In the genomic region with DNA sequence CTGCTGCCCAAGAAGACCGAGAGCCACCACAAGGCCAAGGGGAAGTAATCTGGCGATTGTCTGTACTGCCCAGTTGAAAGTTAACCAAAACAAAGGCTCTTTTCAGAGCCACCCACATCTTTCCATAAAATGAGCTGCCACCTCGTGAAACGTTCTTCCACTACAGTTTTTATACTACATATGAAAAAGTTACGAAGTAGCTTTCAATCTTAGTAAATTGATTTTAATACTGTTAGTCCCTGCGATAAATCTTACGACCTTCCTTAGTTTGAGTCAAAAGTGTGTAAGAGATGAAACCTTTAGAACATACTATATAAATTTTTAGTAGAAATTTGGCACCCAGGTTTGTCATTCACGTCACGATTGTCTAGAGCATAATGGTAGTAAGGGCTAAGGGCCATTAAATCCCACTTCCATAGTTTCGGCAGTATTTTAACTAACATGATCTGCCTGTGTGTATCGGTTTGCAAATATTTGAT, we compare ENCODE assay signal across 7 mouse cellular contexts. TPM values are rescaled to one million over a fixed set of nuclear protein-coding genes. Genes with fewer than 3 reads are reported as not detected.
DNase-seq lines count a peak whose midpoint lies in the region; ATAC-seq lines count a peak whose summit lies in the region.

No protein-coding gene starts in this region.

- ATAC-seq in embryonic facial prominence, embryonic 11.5 days (replicated peaks; ENCODE audit: insufficient number of reproducible peaks, low FRiP score, low TSS enrichment, low read depth) = no peak
- ATAC-seq in neural tube, embryonic 15.5 days (ENCODE audit: low FRiP score) = no peak

- H3K9me3 ChIP-seq in embryonic facial prominence, embryonic 11.5 days (replicated peaks; ENCODE audit: control insufficient read depth, low read length) = no peaks in the 10 kb centered on the region
- no peaks in the 10 kb centered on the region for H3K9me3 ChIP-seq in limb, embryonic 10.5 days (replicated peaks)
- H3K9me3 ChIP-seq in neural tube, embryonic 15.5 days (replicated peaks) = no peaks in the 10 kb centered on the region

- H3K4me3 ChIP-seq in embryonic facial prominence, embryonic 11.5 days (ENCODE audit: low read depth, low read length) = peak overlapping the region; percentile 37
- peak overlapping the region; percentile 51 for H3K4me3 ChIP-seq in limb, embryonic 10.5 days
- H3K4me3 ChIP-seq in neural tube, embryonic 15.5 days (replicated peaks) = peak overlapping the region; percentile 46

- no peaks in the 10 kb centered on the region for H3K36me3 ChIP-seq in embryonic facial prominence, embryonic 11.5 days (replicated peaks; ENCODE audit: control insufficient read depth, insufficient read depth, low read depth, low read length)
- no peaks in the 10 kb centered on the region for H3K36me3 ChIP-seq in limb, embryonic 10.5 days
- no peaks in the 10 kb centered on the region for H3K36me3 ChIP-seq in neural tube, embryonic 15.5 days

- peak overlapping the region; percentile 97 for H3K27ac ChIP-seq in embryonic facial prominence, embryonic 11.5 days (replicated peaks; ENCODE audit: low read depth, low read length)
- H3K27ac ChIP-seq in limb, embryonic 10.5 days = peak overlapping the region; percentile 98
- H3K27ac ChIP-seq in neural tube, embryonic 15.5 days (replicated peaks) = peak overlapping the region; percentile 93

- DNase-seq in thymus, postnatal 4 days = peak; percentile 19
- no peak for DNase-seq in thymus, postnatal 25 days
- peak; percentile 73 for DNase-seq in embryonic facial prominence, embryonic 11.5 days (ENCODE audit: low spot score)
- peak; percentile 45 for DNase-seq in limb, embryonic 10.5 days (ENCODE audit: low spot score)
- DNase-seq in left cerebral cortex, postnatal 36 days (ENCODE audit: low spot score in 2 of 2) = no peak
- DNase-seq in layer of hippocampus, postnatal 14 days (ENCODE audit: low spot score in 2 of 2) = no peak

- under 1% methylated on average over 11 of the region's 11 CpGs for WGBS in embryonic facial prominence, embryonic 11.5 days
- 2% methylated on average over 11 of the region's 11 CpGs for WGBS in limb, embryonic 10.5 days
- 1% methylated on average over 11 of the region's 11 CpGs for WGBS in neural tube, embryonic 15.5 days

- H3K4me2 ChIP-seq in embryonic facial prominence, embryonic 11.5 days (ENCODE audit: low read depth, low read length) = peak overlapping the region; percentile 56
- H3K4me2 ChIP-seq in neural tube, embryonic 15.5 days = peak overlapping the region; percentile 81

- H3K27me3 ChIP-seq in embryonic facial prominence, embryonic 11.5 days (ENCODE audit: control insufficient read depth, insufficient read depth, low read length) = no peaks in the 10 kb centered on the region
- no peaks in the 10 kb centered on the region for H3K27me3 ChIP-seq in limb, embryonic 10.5 days (ENCODE audit: low read depth, poor library complexity, severe bottlenecking)
- H3K27me3 ChIP-seq in neural tube, embryonic 15.5 days (replicated peaks) = no peaks in the 10 kb centered on the region

- intact Hi-C loops in left cerebral cortex, postnatal 36 days (cut with DNase I) = no loop called here

- peak overlapping the region; percentile 69 for H3K9ac ChIP-seq in embryonic facial prominence, embryonic 11.5 days (replicated peaks; ENCODE audit: low read length)
- peak overlapping the region; percentile 8; the same call in 1 of the 2 replicates for H3K9ac ChIP-seq in neural tube, embryonic 15.5 days (replicated peaks)

- H3K4me1 ChIP-seq in embryonic facial prominence, embryonic 11.5 days (ENCODE audit: control insufficient read depth, insufficient read depth, low read length) = no peaks in the 10 kb centered on the region
- H3K4me1 ChIP-seq in limb, embryonic 10.5 days = peaks cover 17% of the 10 kb centered on the region
- peaks cover 19% of the 10 kb centered on the region for H3K4me1 ChIP-seq in neural tube, embryonic 15.5 days

RNA-seq across cellular contexts. Expression of gene Hist1h3b, which starts 0.6 kb away (rescaled TPM):
- 8.3 and 10.5 TPM in 2 replicates for polyA plus RNA-seq in embryonic facial prominence, embryonic 11.5 days (2014; fragmentation: Nextera tagmentation; extraction: Ambion mirVana)
- polyA plus RNA-seq in limb, embryonic 10.5 days (2016; fragmentation: Nextera tagmentation; extraction: Ambion mirVana) = 6.3 and 9.7 TPM in 2 replicates
- polyA plus RNA-seq in neural tube, embryonic 15.5 days (2015; fragmentation: Nextera tagmentation; extraction: Ambion mirVana) = 1.2 and 2.0 TPM in 2 replicates
- 10 to 100 TPM in 1 of 2 experiments, 1 to 10 TPM in 1; 9.7 to 14.5 TPM for total RNA-seq in left cerebral cortex, postnatal 36 days (2021)
- total RNA-seq in layer of hippocampus, postnatal 14 days (2021) = 10 to 100 TPM; 26.7 to 45.4 TPM

RNA-seq across cellular contexts. Expression of gene Hist1h2ab, which starts 0.6 kb away (rescaled TPM):
- 48.1 and 54.7 TPM in 2 replicates for polyA plus RNA-seq in embryonic facial prominence, embryonic 11.5 days (2014; fragmentation: Nextera tagmentation; extraction: Ambion mirVana)
- 55.9 and 60.6 TPM in 2 replicates for polyA plus RNA-seq in limb, embryonic 10.5 days (2016; fragmentation: Nextera tagmentation; extraction: Ambion mirVana)
- 3.0 and 12.1 TPM in 2 replicates for polyA plus RNA-seq in neural tube, embryonic 15.5 days (2015; fragmentation: Nextera tagmentation; extraction: Ambion mirVana)
- 10 to 100 TPM; 28.3 to 44.5 TPM for total RNA-seq in left cerebral cortex, postnatal 36 days (2021)
- total RNA-seq in layer of hippocampus, postnatal 14 days (2021) = 10 to 100 TPM; 27.5 to 46.6 TPM

RNA-seq across cellular contexts. Expression of gene Hist1h2bb, which starts 5.0 kb away (rescaled TPM):
- 2.6 and 2.9 TPM in 2 replicates for polyA plus RNA-seq in embryonic facial prominence, embryonic 11.5 days (2014; fragmentation: Nextera tagmentation; extraction: Ambion mirVana)
- 3.5 and 3.7 TPM in 2 replicates for polyA plus RNA-seq in limb, embryonic 10.5 days (2016; fragmentation: Nextera tagmentation; extraction: Ambion mirVana)
- polyA plus RNA-seq in neural tube, embryonic 15.5 days (2015; fragmentation: Nextera tagmentation; extraction: Ambion mirVana) = 0.83 TPM in 1 of 2 replicates, not detected in the other
- 10 to 100 TPM; 17.9 to 19.8 TPM for total RNA-seq in left cerebral cortex, postnatal 36 days (2021)
- total RNA-seq in layer of hippocampus, postnatal 14 days (2021) = 10 to 100 TPM; 19.6 to 29.4 TPM

RNA-seq across cellular contexts. Expression of gene Hist1h4b, which starts 5.3 kb away (rescaled TPM):
- 7.4 and 10.1 TPM in 2 replicates for polyA plus RNA-seq in embryonic facial prominence, embryonic 11.5 days (2014; fragmentation: Nextera tagmentation; extraction: Ambion mirVana)
- 4.4 and 5.9 TPM in 2 replicates for polyA plus RNA-seq in limb, embryonic 10.5 days (2016; fragmentation: Nextera tagmentation; extraction: Ambion mirVana)
- 1.0 and 2.6 TPM in 2 replicates for polyA plus RNA-seq in neural tube, embryonic 15.5 days (2015; fragmentation: Nextera tagmentation; extraction: Ambion mirVana)
- 10 to 100 TPM; 87.5 to 90.3 TPM for total RNA-seq in left cerebral cortex, postnatal 36 days (2021)
- total RNA-seq in layer of hippocampus, postnatal 14 days (2021) = 10 to 100 TPM; 57.3 to 79.4 TPM

RNA-seq across cellular contexts. Expression of gene Hist1h3c, which starts 6.1 kb away (rescaled TPM):
- polyA plus RNA-seq in embryonic facial prominence, embryonic 11.5 days (2014; fragmentation: Nextera tagmentation; extraction: Ambion mirVana) = 15.5 and 18.1 TPM in 2 replicates
- polyA plus RNA-seq in limb, embryonic 10.5 days (2016; fragmentation: Nextera tagmentation; extraction: Ambion mirVana) = 9.6 TPM in 2 replicates
- 0.78 and 2.4 TPM in 2 replicates for polyA plus RNA-seq in neural tube, embryonic 15.5 days (2015; fragmentation: Nextera tagmentation; extraction: Ambion mirVana)
- 1 to 10 TPM; 1.9 to 2.6 TPM for total RNA-seq in left cerebral cortex, postnatal 36 days (2021)
- total RNA-seq in layer of hippocampus, postnatal 14 days (2021) = 10 to 100 TPM; 11.9 to 12.2 TPM

Comparison
In these comparisons a context has a peak if more than half of its experiments do, and no peak if none do; other contexts are left out.
1. DNase-seq: peak in thymus, postnatal 4 days (single experiment), embryonic facial prominence, embryonic 11.5 days (single experiment) and limb, embryonic 10.5 days (single experiment); none in thymus, postnatal 25 days (single experiment), left cerebral cortex, postnatal 36 days (0 of 2) and layer of hippocampus, postnatal 14 days (0 of 2).
2. Peak in every context shown above with its lines, with median percentiles within 50 percentile points of each other: H3K27ac ChIP-seq and H3K4me3 ChIP-seq.